Mouse (Mus musculus) lung, adult 2 months (tissue): ENCODE data around the gene Ube2k.

Experiments used
- CTCF ChIP-seq: fragments of 200-500 bp; IDR thresholded peaks from 2 replicates; pipeline ENCODE4 v1.5.1; 2011; ENCODE audit warnings: mild to moderate bottlenecking, low read length, control low read depth; ENCODE audit not compliant: insufficient read depth
- POLR2A ChIP-seq: fragments of 200-500 bp; IDR thresholded peaks from 2 replicates; pipeline ENCODE4 v1.6.1; 2011; ENCODE audit warnings: low read depth, mild to moderate bottlenecking, control low read depth, low read length, borderline replicate concordance; ENCODE audit errors: extremely low read depth

DNA sequence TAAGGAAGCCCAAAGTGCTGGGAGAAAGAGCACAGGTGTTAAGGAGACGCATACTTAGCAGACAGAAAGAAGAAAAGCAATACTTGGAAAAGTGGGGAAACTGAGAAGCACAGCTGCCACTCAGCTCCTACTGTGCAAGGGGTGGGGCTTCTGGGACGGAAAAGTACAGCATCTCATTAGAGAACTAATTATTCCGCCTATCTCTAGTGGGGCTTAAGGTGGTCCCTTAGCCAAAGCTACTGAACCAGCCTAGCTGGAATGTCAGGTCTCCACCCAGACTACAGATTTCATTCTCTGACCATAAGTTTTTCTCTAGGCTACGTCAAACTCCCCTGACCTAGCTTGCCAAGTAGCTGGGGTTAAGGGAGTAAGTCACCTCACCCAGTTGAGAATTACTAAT lies 2.5 kb upstream of the Ube2k start:
- TF ChIP-seq POLR2A (no peak), CTCF (no peak)
